Mouse (Mus musculus) testis, adult 2 months (tissue): ENCODE measurements around the gene Mapkbp1.

Experiments used
- CTCF ChIP-seq: fragments of 200-500 bp; IDR thresholded peaks from 2 replicates; pipeline ENCODE4 v1.5.1; 2012; ENCODE audit warnings: low read depth, mild to moderate bottlenecking, inconsistent platforms, low read length, moderate library complexity; ENCODE audit not compliant: control insufficient read depth, insufficient read depth, insufficient replicate concordance
- POLR2A ChIP-seq: fragments of 200-500 bp; IDR thresholded peaks from 2 replicates; pipeline ENCODE4 v1.6.1; 2012; ENCODE audit warnings: low read depth, mild to moderate bottlenecking, inconsistent platforms, low read length, moderate library complexity; ENCODE audit not compliant: control insufficient read depth

- TF ChIP-seq CTCF (no peak), POLR2A (no peak)
Measured at GRCm38 (mm10) chr2:120065243-120065642, 92.7 kb downstream of the Mapkbp1 start.
